Mouse (Mus musculus) G1E-ER4 (cell line): ENCODE results near the gene Dock1. TPM values are rescaled to one million over a fixed set of nuclear protein-coding genes. Genes with fewer than 3 reads are reported as not detected.

Experiments used
- GATA1 ChIP-seq: IDR thresholded peaks from one replicate; pipeline ENCODE4 v1.8.0; 2012; ENCODE audit warnings: low read length, inconsistent platforms
- polyA plus RNA-seq: library from polyadenylated mRNA; stranded (reverse); fragments of >175 nt; gene quantifications from 2 replicates; pipeline ENCODE4 v1.2.3, GENCODE M21; 2012

The Dock1 gene
- polyA plus RNA-seq, 1 experiment = not detected

- TF ChIP-seq GATA1 = no peak
These were observed 11.5 kb downstream of the Dock1 start for GRCm38 (mm10) chr7:134681729-134682527.

GRCm38 (mm10) chr7:134688332-134688731, 17.9 kb downstream of the Dock1 start:
- TF ChIP-seq GATA1 = no peak

GRCm38 (mm10) chr7:134690118-134690517, 19.7 kb downstream of the Dock1 start:
- TF ChIP-seq GATA1 = no peak

GRCm38 (mm10) chr7:134690806-134691205, 20.4 kb downstream of the Dock1 start:
- TF ChIP-seq GATA1 = no peak

GRCm38 (mm10) chr7:134693325-134693724, 22.9 kb downstream of the Dock1 start:
- TF ChIP-seq GATA1 = no peak

- TF ChIP-seq GATA1 = no peak
These were observed 25.0 kb downstream of the Dock1 start for GRCm38 (mm10) chr7:134695431-134695830.

- TF ChIP-seq GATA1 = no peak
These were observed 25.9 kb downstream of the Dock1 start for GRCm38 (mm10) chr7:134696126-134696979.

- TF ChIP-seq GATA1 = no peak
These were observed 27.0 kb downstream of the Dock1 start for GRCm38 (mm10) chr7:134697479-134697878.

- no peak for TF ChIP-seq GATA1
These were observed 27.8 kb downstream of the Dock1 start for GRCm38 (mm10) chr7:134698246-134698645.

- TF ChIP-seq GATA1 = no peak
These were observed 29.5 kb downstream of the Dock1 start for GRCm38 (mm10) chr7:134700001-134700400.

GRCm38 (mm10) chr7:134702481-134702880, 32.0 kb downstream of the Dock1 start:
- no peak for TF ChIP-seq GATA1

- no peak for TF ChIP-seq GATA1
These were observed 33.2 kb downstream of the Dock1 start for GRCm38 (mm10) chr7:134703704-134704103.

GRCm38 (mm10) chr7:134709226-134709853, 38.9 kb downstream of the Dock1 start:
- no peak for TF ChIP-seq GATA1

- no peak for TF ChIP-seq GATA1
These were observed 41.1 kb downstream of the Dock1 start for GRCm38 (mm10) chr7:134711576-134711975.

GRCm38 (mm10) chr7:134719406-134719805, 49.0 kb downstream of the Dock1 start:
- TF ChIP-seq GATA1 = no peak

- TF ChIP-seq GATA1 = no peak
These were observed 51.9 kb downstream of the Dock1 start for GRCm38 (mm10) chr7:134722361-134722760.
